Mouse (Mus musculus): Measurements from ENCODE around the gene Rbfox1.

DNA sequence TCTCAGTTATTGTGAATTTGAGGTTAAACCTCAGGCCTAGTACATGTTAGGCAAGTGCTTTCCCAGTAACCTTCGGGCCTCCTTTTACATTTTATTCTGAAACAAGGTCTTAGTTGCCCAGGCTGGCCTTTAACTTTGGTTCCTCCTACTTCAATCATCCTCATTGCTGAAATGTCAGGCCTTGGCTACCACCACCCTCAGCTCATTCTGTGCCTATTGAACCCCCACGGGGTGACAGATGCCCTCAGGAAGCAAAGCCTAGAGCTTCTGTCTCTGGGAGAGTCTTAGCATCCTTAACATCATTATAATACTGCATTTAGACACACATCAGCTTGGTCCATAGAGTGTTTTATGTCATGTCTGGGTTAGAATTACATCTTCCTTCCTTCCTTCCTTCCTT, 1162.3 kb downstream of the Rbfox1 start:
- TF ChIP-seq GATA1 (IDR thresholded peaks at IDR 0.05; ENCODE audit: borderline replicate concordance, low read length) (no peak), FLI1 (IDR thresholded peaks at IDR 0.05; ENCODE audit: low read length) (no peak)

Data from megakaryocyte, embryonic 14.5 days (primary cell).